Mouse (Mus musculus) forebrain, embryonic 10.5 days (tissue): ENCODE data around the gene Tmem258. TPM values are rescaled to one million over a fixed set of nuclear protein-coding genes. Genes with fewer than 3 reads are reported as not detected.

Source experiments
- DNase-seq: peaks from one replicate; pipeline ENCODE4 v3.0.0-alpha.2; 2017; ENCODE audit warnings: low spot score; ENCODE audit errors: extremely low spot score
- H3K27ac ChIP-seq: fragments of 300-500 bp; sonication (generic); 2 replicates; pipeline ENCODE4 v1.5.1; 2016; ENCODE audit warnings: mild to moderate bottlenecking
- H3K27me3 ChIP-seq: fragments of 300-500 bp; sonication (generic); 2 replicates; pipeline ENCODE4 v1.6.1; 2016; ENCODE audit warnings: mild to moderate bottlenecking; ENCODE audit not compliant: poor library complexity, severe bottlenecking
- H3K36me3 ChIP-seq: fragments of 300-500 bp; sonication (generic); replicated peaks from 2 replicates; pipeline ENCODE4 v1.6.1; 2016; ENCODE audit warnings: mild to moderate bottlenecking, moderate library complexity
- H3K4me1 ChIP-seq: fragments of 300-500 bp; sonication (generic); 2 replicates; pipeline ENCODE4 v1.6.1; 2016
- H3K4me3 ChIP-seq: fragments of 300-500 bp; sonication (generic); 2 replicates; pipeline ENCODE4 v1.5.1; 2016; ENCODE audit warnings: mild to moderate bottlenecking, moderate library complexity
- H3K9me3 ChIP-seq: fragments of 300-500 bp; sonication (generic); 2 replicates; pipeline ENCODE4 v1.6.1; 2016; ENCODE audit warnings: mild to moderate bottlenecking, moderate library complexity
- WGBS: fragments of 180-500 bp; shearing (Covaris S2); methylation state at CpG from one replicate; pipeline ENCODE4 v1.1.7; 2016; 5-methylcytosine and 5-hydroxymethylcytosine counted together
- polyA plus RNA-seq: library from polyadenylated mRNA; unstranded; fragments of >200 nt; fragmentation: Nextera tagmentation; extraction: Ambion mirVana; gene quantifications from 2 replicates; pipeline ENCODE4 v1.2.1, GENCODE M21; 2016

Tmem258 gene
- polyA plus RNA-seq, 1 experiment from 2014 or later: 362 TPM

GRCm38 (mm10) chr19:10232327-10233017 lies 28.7 kb downstream of the Tmem258 start:
- Histone ChIP-seq H3K9me3 (no peaks in the 10 kb centered on the region), H3K4me1 (peaks cover 44% of the 10 kb centered on the region), H3K4me3 (no peak overlapping the region), H3K27ac (peak overlapping the region; percentile 49; the same call in 1 of the 2 replicates), H3K27me3 (peaks cover 46% of the 10 kb centered on the region), H3K36me3 (no peaks in the 10 kb centered on the region)
- 33% methylated on average over 9 of the region's 9 CpGs for WGBS
- no peak for DNase-seq

GRCm38 (mm10) chr19:10235784-10236565 lies 32.2 kb downstream of the Tmem258 start:
- Histone ChIP-seq H3K4me3 (no peak overlapping the region), H3K4me1 (peaks cover 41% of the 10 kb centered on the region), H3K9me3 (no peaks in the 10 kb centered on the region), H3K27ac (no peak overlapping the region), H3K36me3 (no peaks in the 10 kb centered on the region), H3K27me3 (peaks cover 53% of the 10 kb centered on the region)
- no peak for DNase-seq
- WGBS: 86% methylated on average over 9 of the region's 9 CpGs

- no peak for DNase-seq
- Histone ChIP-seq H3K27ac (no peak overlapping the region), H3K9me3 (no peaks in the 10 kb centered on the region), H3K4me1 (peaks cover 29% of the 10 kb centered on the region), H3K36me3 (no peaks in the 10 kb centered on the region), H3K27me3 (peaks cover 30% of the 10 kb centered on the region), H3K4me3 (no peak overlapping the region)
- WGBS: 63% methylated on average over 3 of the region's 3 CpGs
Measured at GRCm38 (mm10) chr19:10238477-10238876, 34.7 kb downstream of the Tmem258 start.

- H3K27me3 ChIP-seq: peaks cover 30% of the 10 kb centered on the region
Measured at GRCm38 (mm10) chr19:10239419-10239818, 35.6 kb downstream of the Tmem258 start.

GRCm38 (mm10) chr19:10239975-10240653 lies 36.3 kb downstream of the Tmem258 start:
- peak overlapping the region; percentile 61 for H3K4me3 ChIP-seq
- peaks cover 35% of the 10 kb centered on the region for H3K4me1 ChIP-seq
- no peaks in the 10 kb centered on the region for H3K9me3 ChIP-seq
- no peaks in the 10 kb centered on the region for H3K36me3 ChIP-seq
- WGBS: 5% methylated on average over 26 of the region's 26 CpGs
- no peak for DNase-seq
- H3K27ac ChIP-seq: peak overlapping the region; percentile 84
- peaks cover 30% of the 10 kb centered on the region for H3K27me3 ChIP-seq

More at GRCm38 (mm10) chr19:10239419-10239818, 35.6 kb downstream of the Tmem258 start:
- WGBS: 45% methylated on average over 2 of the region's 2 CpGs
- no peaks in the 10 kb centered on the region for H3K9me3 ChIP-seq
- peaks cover 35% of the 10 kb centered on the region for H3K4me1 ChIP-seq
- H3K4me3 ChIP-seq: peak overlapping the region; percentile 61
- no peaks in the 10 kb centered on the region for H3K36me3 ChIP-seq
- no peak overlapping the region for H3K27ac ChIP-seq
- DNase-seq: no peak

- Histone ChIP-seq H3K27ac (peak within 1 kb of the TSS; percentile 84), H3K27me3 (peaks cover 30% of the 10 kb centered on the region), H3K4me3 (peak within 1 kb of the TSS; percentile 61), H3K4me1 (peaks cover 35% of the 10 kb centered on the region), H3K9me3 (no peaks in the 10 kb centered on the region), H3K36me3 (no peaks in the 10 kb centered on the region)
- DNase-seq: peak; percentile 81
- 7% methylated on average over 39 of the region's 43 CpGs for WGBS
Measured at GRCm38 (mm10) chr19:10240654-10241305, 37.0 kb downstream of the Tmem258 start, which contains the start of gene Myrf. Gene Myrf (minus strand): TSS chr19:10240748.

- WGBS: 2% methylated on average over 8 of the region's 8 CpGs
- H3K36me3 ChIP-seq: no peaks in the 10 kb centered on the region
- H3K9me3 ChIP-seq: no peaks in the 10 kb centered on the region
- peak overlapping the region; percentile 7; the same call in 1 of the 2 replicates for H3K4me3 ChIP-seq
- H3K27ac ChIP-seq: peak overlapping the region; percentile 71
- DNase-seq: peak; percentile 27
- peaks cover 54% of the 10 kb centered on the region for H3K4me1 ChIP-seq
- H3K27me3 ChIP-seq: peaks cover 28% of the 10 kb centered on the region
Measured at GRCm38 (mm10) chr19:10242916-10243315, 39.1 kb downstream of the Tmem258 start.

GRCm38 (mm10) chr19:10244183-10244582 lies 40.4 kb downstream of the Tmem258 start:
- 21% methylated on average over 3 of the region's 3 CpGs for WGBS
- DNase-seq: no peak

GRCm38 (mm10) chr19:10247165-10247564 lies 43.4 kb downstream of the Tmem258 start:
- 43% methylated on average over 6 of the region's 6 CpGs for WGBS
- DNase-seq: no peak
- Histone ChIP-seq H3K27me3 (peaks cover 4% of the 10 kb centered on the region; the same call in 1 of the 2 replicates), H3K27ac (peak overlapping the region; percentile 64), H3K4me3 (no peak overlapping the region), H3K4me1 (peaks cover 41% of the 10 kb centered on the region), H3K36me3 (0 out of 2 replicates have a peak, but pooled peaks cover 2% of the 10 kb centered on the region), H3K9me3 (no peaks in the 10 kb centered on the region)

More at GRCm38 (mm10) chr19:10244183-10244582, 40.4 kb downstream of the Tmem258 start:
- no peak overlapping the region for H3K27ac ChIP-seq
- H3K4me3 ChIP-seq: no peak overlapping the region
- 0 out of 2 replicates have a peak, but pooled peaks cover 2% of the 10 kb centered on the region for H3K36me3 ChIP-seq
- H3K4me1 ChIP-seq: peaks cover 56% of the 10 kb centered on the region
- no peaks in the 10 kb centered on the region for H3K9me3 ChIP-seq
- H3K27me3 ChIP-seq: peaks cover 17% of the 10 kb centered on the region

GRCm38 (mm10) chr19:10248128-10248527 lies 44.3 kb downstream of the Tmem258 start:
- no peak overlapping the region for H3K4me3 ChIP-seq
- H3K36me3 ChIP-seq: 0 out of 2 replicates have a peak, but pooled peaks cover 2% of the 10 kb centered on the region
- DNase-seq: no peak
- no peaks in the 10 kb centered on the region for H3K9me3 ChIP-seq
- H3K27me3 ChIP-seq: peaks cover 4% of the 10 kb centered on the region; the same call in 1 of the 2 replicates
- H3K27ac ChIP-seq: peak overlapping the region; percentile 64; the same call in 1 of the 2 replicates
- peaks cover 34% of the 10 kb centered on the region for H3K4me1 ChIP-seq
- WGBS: 56% methylated on average over 20 of the region's 20 CpGs
